Mouse (Mus musculus) neural tube, embryonic 14.5 days (tissue): ENCODE results near the gene Olfr1432. TPM values are rescaled to one million over a fixed set of nuclear protein-coding genes. Genes with fewer than 3 reads are reported as not detected.
"Not testable (repeated sequence)": the region's sequence is repeated elsewhere in the genome, so short reads cannot be mapped to it uniquely, and the experiment has no call there.

Experiments used
- ATAC-seq: fragments of 200-750 bp; cut with Nextera tagmentation; 2 replicates; pipeline ENCODE4 v1.8.0; 2017; ENCODE audit warnings: low read depth, mild to moderate bottlenecking, moderate TSS enrichment, moderate library complexity
- H3K27ac ChIP-seq: fragments of 300-500 bp; sonication (generic); 2 replicates; pipeline ENCODE4 v1.5.1; 2014; ENCODE audit warnings: low read depth, mild to moderate bottlenecking, control low read depth, low read length, moderate library complexity, mixed read lengths
- H3K27me3 ChIP-seq: fragments of 300-500 bp; sonication (generic); 2 replicates; pipeline ENCODE4 v1.6.1; 2014; ENCODE audit warnings: low read length; ENCODE audit not compliant: control insufficient read depth, insufficient read depth
- H3K36me3 ChIP-seq: fragments of 300-500 bp; sonication (generic); 2 replicates; pipeline ENCODE4 v1.6.1; 2014; ENCODE audit warnings: low read length, mixed read lengths; ENCODE audit not compliant: control insufficient read depth, insufficient read depth
- H3K4me1 ChIP-seq: fragments of 300-500 bp; sonication (generic); 2 replicates; pipeline ENCODE4 v1.6.1; 2014; ENCODE audit warnings: low read length; ENCODE audit not compliant: control insufficient read depth, insufficient read depth
- H3K4me2 ChIP-seq: fragments of 300-500 bp; sonication (generic); 2 replicates; pipeline ENCODE4 v1.6.1; 2014; ENCODE audit warnings: mild to moderate bottlenecking, low read depth, low read length, control low read depth
- H3K4me3 ChIP-seq: fragments of 300-500 bp; sonication (generic); 2 replicates; pipeline ENCODE4 v1.5.1; 2014; ENCODE audit warnings: low read depth, low read length, control low read depth, mixed read lengths
- H3K9ac ChIP-seq: fragments of 300-500 bp; sonication (generic); replicated peaks from 2 replicates; pipeline ENCODE4 v1.6.1; 2014; ENCODE audit warnings: low read depth, mild to moderate bottlenecking, control low read depth, low read length, mixed read lengths
- H3K9me3 ChIP-seq: fragments of 300-500 bp; sonication (generic); 2 replicates; pipeline ENCODE4 v1.6.1; 2016; ENCODE audit warnings: low read length; ENCODE audit not compliant: control insufficient read depth
- WGBS: fragments of 180-500 bp; shearing (Covaris S2); extraction: QIAGEN DNeasy Blood & Tissue Kit; methylation state at CpG from one replicate; pipeline ENCODE4 v1.1.7; 2014; 5-methylcytosine and 5-hydroxymethylcytosine counted together
- polyA plus RNA-seq: library from polyadenylated mRNA; unstranded; fragments of >200 nt; fragmentation: Nextera tagmentation; extraction: Ambion mirVana; gene quantifications from 2 replicates; pipeline ENCODE4 v1.2.1, GENCODE M21; 2014

Olfr1432 gene
- polyA plus RNA-seq: not detected in 2 replicates

DNA sequence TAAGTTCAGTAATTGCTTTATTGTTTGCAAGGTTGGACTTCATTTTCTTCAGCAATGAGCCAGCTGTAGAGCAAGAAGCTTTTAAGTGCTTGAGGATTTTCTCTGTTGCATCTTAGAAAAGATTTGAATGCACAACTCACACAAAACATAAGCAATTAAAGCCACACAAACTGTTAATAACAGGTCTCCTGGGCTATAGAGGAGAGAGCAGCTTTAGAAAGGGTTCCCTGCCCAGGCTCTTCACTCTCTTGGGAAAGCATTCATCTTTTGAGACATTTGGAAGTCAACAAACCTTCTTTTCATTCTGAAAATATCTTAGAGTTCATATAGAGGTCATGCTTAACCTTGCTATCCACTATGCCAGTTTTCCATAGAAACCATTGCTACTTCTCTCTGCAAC is at the start of gene Olfr1432:
Gene Olfr1432, minus strand, starts transcription at position 101 of the 400 bp plus-strand sequence.
- not testable (repeated sequence) for H3K9me3 ChIP-seq, H3K27me3 ChIP-seq, H3K4me1 ChIP-seq, H3K4me2 ChIP-seq, H3K4me3 ChIP-seq, ATAC-seq, H3K27ac ChIP-seq, H3K36me3 ChIP-seq, H3K9ac ChIP-seq

DNA sequence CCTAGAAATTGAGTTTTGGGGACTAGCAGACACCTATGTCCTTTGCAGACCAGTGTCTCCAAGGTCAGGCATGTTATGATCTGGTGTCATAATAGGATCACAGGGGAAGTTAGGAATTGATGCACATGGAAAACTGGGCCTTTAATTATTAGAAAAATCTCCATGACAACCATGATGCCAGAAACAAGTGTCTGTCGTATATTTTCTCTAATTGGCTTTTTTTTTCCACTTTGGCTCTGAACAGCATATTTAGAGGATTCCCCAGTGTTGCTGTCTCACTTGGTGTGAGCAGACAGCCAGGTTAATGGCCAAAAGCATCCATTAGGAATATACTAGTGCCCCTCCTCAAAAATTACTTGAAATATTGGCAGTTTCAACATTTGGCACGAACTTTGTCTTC is 47.2 kb upstream of the Olfr1432 start, which contains the start of gene Olfr1434:
Gene Olfr1434, plus strand, starts transcription at position 301 of the 400 bp plus-strand sequence.
- Histone ChIP-seq H3K27ac (no peak within 1 kb of the TSS), H3K4me3 (no peak within 1 kb of the TSS), H3K4me1 (no peaks in the 10 kb centered on the region), H3K9ac (no peak within 1 kb of the TSS), H3K4me2 (no peak within 1 kb of the TSS), H3K9me3 (no peaks in the 10 kb centered on the region), H3K27me3 (no peaks in the 10 kb centered on the region), H3K36me3 (no peaks in the 10 kb centered on the region)
- 82% methylated on average over 2 of the region's 2 CpGs for WGBS
- ATAC-seq: no peak

GRCm38 (mm10) chr19:12260732-12261131 is 28.3 kb upstream of the Olfr1432 start, which contains the start of gene Olfr235:
TSS of gene Olfr235 (plus strand) at chr19:12261032.
- no peak for ATAC-seq
- Histone ChIP-seq H3K4me2 (no peak within 1 kb of the TSS), H3K9me3 (no peaks in the 10 kb centered on the region), H3K27ac (no peak within 1 kb of the TSS), H3K4me1 (no peaks in the 10 kb centered on the region), H3K9ac (no peak within 1 kb of the TSS), H3K36me3 (no peaks in the 10 kb centered on the region), H3K27me3 (no peaks in the 10 kb centered on the region), H3K4me3 (no peak within 1 kb of the TSS)
- WGBS: 65% methylated on average over 1 of the region's 1 CpGs

DNA sequence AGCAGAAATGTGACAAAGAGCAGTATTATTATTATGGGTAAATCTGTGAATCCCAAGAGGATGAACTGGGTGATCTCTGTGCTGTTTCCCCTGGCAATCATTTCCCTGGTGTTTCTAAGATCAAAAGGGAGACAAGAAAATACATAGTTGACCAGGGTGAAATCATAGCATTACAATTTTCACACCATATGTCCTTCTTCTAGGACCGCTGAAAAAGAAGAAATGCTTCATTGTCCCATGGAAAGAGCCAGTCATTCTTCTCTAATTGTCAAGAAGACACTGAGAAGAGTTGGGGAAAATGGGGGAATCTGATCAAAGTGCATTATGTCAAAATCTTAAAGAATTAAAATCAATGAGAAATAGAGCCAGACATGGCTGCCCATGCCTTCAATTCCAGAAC is 9.2 kb upstream of the Olfr1432 start, which contains the start of gene Olfr262:
Gene Olfr262, minus strand, starts transcription at position 101 of the 400 bp plus-strand sequence.
- no peak within 1 kb of the TSS for H3K27ac ChIP-seq
- H3K36me3 ChIP-seq: no peaks in the 10 kb centered on the region
- no peaks in the 10 kb centered on the region for H3K27me3 ChIP-seq
- H3K4me2 ChIP-seq: no peak within 1 kb of the TSS
- no peak for ATAC-seq
- no peaks in the 10 kb centered on the region for H3K4me1 ChIP-seq
- 87% methylated on average over 1 of the region's 1 CpGs for WGBS
- H3K9me3 ChIP-seq: no peaks in the 10 kb centered on the region
- H3K4me3 ChIP-seq: no peak within 1 kb of the TSS
- H3K9ac ChIP-seq: no peak within 1 kb of the TSS

GRCm38 (mm10) chr19:12200334-12200733 is 32.1 kb downstream of the Olfr1432 start, which contains the start of gene Olfr1431:
TSS of gene Olfr1431 (plus strand) at chr19:12200634.
- H3K36me3 ChIP-seq: no peaks in the 10 kb centered on the region
- H3K9me3 ChIP-seq: no peaks in the 10 kb centered on the region
- no peak within 1 kb of the TSS for H3K27ac ChIP-seq
- H3K4me3 ChIP-seq: no peak within 1 kb of the TSS
- no peaks in the 10 kb centered on the region for H3K27me3 ChIP-seq
- no peak within 1 kb of the TSS for H3K4me2 ChIP-seq
- H3K9ac ChIP-seq: no peak within 1 kb of the TSS
- no peak for ATAC-seq
- H3K4me1 ChIP-seq: no peaks in the 10 kb centered on the region
- WGBS: 86% methylated on average over 1 of the region's 1 CpGs

- H3K4me1 ChIP-seq, ATAC-seq, H3K9me3 ChIP-seq, H3K4me2 ChIP-seq, H3K27ac ChIP-seq, H3K9ac ChIP-seq, H3K36me3 ChIP-seq, H3K27me3 ChIP-seq, H3K4me3 ChIP-seq: not testable (repeated sequence)
- WGBS: 88% methylated on average over 4 of the region's 4 CpGs
Measured at GRCm38 (mm10) chr19:12199076-12199475, 33.3 kb downstream of the Olfr1432 start.

Other genes with a start within 250 kb of the Olfr1432 start
- gene Olfr1423, start 191.3 kb downstream of the Olfr1432 start, polyA plus RNA-seq: not detected in 2 replicates
- gene Olfr1424, start 169.9 kb downstream of the Olfr1432 start, polyA plus RNA-seq: not detected in 2 replicates
- gene Olfr1425, start 154.9 kb downstream of the Olfr1432 start, polyA plus RNA-seq: not detected in 2 replicates
- gene Olfr1426, start 140.6 kb downstream of the Olfr1432 start, polyA plus RNA-seq: not detected in 2 replicates
- gene Olfr1427, start 129.3 kb downstream of the Olfr1432 start, polyA plus RNA-seq: not detected in 2 replicates
- gene Olfr1428, start 116.7 kb downstream of the Olfr1432 start, polyA plus RNA-seq: not detected in 2 replicates
- not detected in 2 replicates for gene Olfr76, start 109.4 kb downstream of the Olfr1432 start, polyA plus RNA-seq
- gene Olfr1555-ps1, start 62.5 kb downstream of the Olfr1432 start, polyA plus RNA-seq: not detected in 2 replicates
- gene Olfr1431, start 32.0 kb downstream of the Olfr1432 start, polyA plus RNA-seq: not detected in 2 replicates
- gene Olfr262, start 9.1 kb upstream of the Olfr1432 start, polyA plus RNA-seq: not detected in 2 replicates
- not detected in 2 replicates for gene Olfr235, start 28.4 kb upstream of the Olfr1432 start, polyA plus RNA-seq
- not detected in 2 replicates for gene Olfr1434, start 47.3 kb upstream of the Olfr1432 start, polyA plus RNA-seq
- gene Olfr1436, start 66.5 kb upstream of the Olfr1432 start, polyA plus RNA-seq: not detected in 2 replicates
- gene Olfr1437, start 92.5 kb upstream of the Olfr1432 start, polyA plus RNA-seq: not detected in 2 replicates
- gene Olfr1438-ps1, start 103.3 kb upstream of the Olfr1432 start, polyA plus RNA-seq: not detected in 2 replicates
- not detected in 2 replicates for gene Olfr1440, start 154.7 kb upstream of the Olfr1432 start, polyA plus RNA-seq
- not detected in 2 replicates for gene Olfr1441, start 184.8 kb upstream of the Olfr1432 start, polyA plus RNA-seq
- gene Pfpl, start 195.3 kb upstream of the Olfr1432 start, polyA plus RNA-seq: not detected in 2 replicates
- 1.3 and 1.5 TPM in 2 replicates for gene Mpeg1, start 228.2 kb upstream of the Olfr1432 start, polyA plus RNA-seq